Mouse (Mus musculus) layer of hippocampus, postnatal 25 days (tissue): Measurements from ENCODE around the gene Gm7271. TPM values are rescaled to one million over a fixed set of nuclear protein-coding genes. Genes with fewer than 3 reads are reported as not detected.
A peak's percentile ranks its signal among the peaks of the same experiment; 100 is the strongest.

Experiments used
- DNase-seq, 2 experiments: peaks; one replicate each; pipeline ENCODE4 v3.0.0; 2022; ENCODE audit warnings: mixed read lengths in 2 of 2, low spot score in 1 of 2; ENCODE audit errors: extremely low spot score in 1 of 2
- total RNA-seq, 2 experiments: library from RNA; stranded (reverse); gene quantifications; 2 replicates each; pipeline ENCODE4 v1.2.3; 2021

Gm7271 gene
- not detected for total RNA-seq

DNA sequence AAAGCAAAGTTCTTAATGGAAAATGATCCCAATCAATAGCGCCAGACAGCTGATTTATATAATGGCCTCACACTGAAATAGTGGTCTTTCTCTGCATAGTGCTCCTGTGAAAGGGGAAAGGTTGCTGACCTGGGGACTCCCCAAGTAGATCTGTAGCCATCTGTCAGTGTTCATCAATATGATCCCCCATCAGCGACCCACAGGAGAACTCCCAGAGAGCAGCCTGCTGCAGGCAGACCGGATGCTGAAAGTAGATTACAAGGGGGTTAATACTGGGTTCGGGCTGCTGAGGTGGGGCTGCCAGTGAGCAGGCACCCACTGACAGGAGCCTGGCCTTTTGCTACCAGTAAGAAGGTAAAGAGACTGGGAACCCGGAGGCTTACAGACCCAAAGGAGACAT lies at the start of gene Gm7271:
Gene Gm7271, plus strand, starts transcription at position 230 of the 400 bp plus-strand sequence.
- no peak for DNase-seq

DNA sequence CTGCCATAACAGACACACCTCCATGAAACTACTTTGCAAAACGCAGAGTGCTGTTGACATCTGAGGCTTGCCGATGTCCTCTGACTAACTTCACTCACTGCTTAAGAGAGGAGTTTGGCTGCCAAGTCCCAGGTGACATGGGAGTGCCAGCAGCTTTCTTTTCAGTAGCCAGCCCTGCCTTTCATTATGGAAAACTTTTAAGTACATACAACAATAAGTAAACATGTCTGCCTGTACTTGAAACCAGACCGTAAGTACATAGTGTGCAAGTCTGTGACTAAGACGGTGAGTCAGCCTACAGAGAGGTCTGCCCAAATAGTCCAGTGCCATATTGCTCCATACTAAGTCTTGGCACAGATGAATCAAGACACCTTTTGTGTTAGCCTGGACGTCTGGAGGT lies 46.7 kb upstream of the Gm7271 start:
- no peak for DNase-seq

DNA sequence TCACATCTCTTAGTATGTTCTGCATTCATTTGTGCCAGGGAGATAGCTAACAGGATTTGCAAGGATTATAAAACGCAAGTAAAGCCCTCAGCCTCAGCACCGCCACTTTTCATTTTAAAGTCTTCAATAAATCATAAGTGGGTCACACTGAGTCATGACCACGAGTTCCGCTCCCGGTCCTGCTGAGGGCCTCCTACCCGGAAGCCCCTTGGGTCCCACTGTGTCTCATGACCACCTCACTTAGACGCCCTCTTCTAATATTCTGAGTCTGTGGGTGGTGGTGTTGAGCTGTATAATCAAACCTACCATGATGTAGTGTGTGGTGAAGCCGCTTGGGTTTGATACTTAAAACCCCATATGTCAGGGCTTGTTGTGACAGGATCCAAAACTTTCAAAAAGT lies 46.1 kb upstream of the Gm7271 start:
- DNase-seq: no peak

DNA sequence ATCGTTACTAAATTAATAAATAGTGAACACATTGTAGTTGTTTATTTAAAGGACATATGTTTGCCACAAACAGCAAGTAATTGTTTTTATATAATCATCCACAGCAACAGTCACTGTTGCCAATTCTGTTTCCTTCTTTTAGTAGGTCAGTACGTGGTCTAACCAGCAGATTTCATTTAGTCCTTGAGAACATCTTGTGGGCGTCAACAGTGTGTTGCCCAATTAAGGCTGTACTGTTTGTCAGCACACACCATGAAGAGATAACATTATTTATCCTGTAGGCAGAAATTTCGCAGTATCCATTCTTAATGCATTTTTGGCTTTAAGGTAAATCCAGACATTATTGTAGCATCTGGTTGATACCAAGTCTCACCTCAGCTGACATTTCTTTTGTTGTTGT lies 42.4 kb upstream of the Gm7271 start:
- DNase-seq: no peak

DNA sequence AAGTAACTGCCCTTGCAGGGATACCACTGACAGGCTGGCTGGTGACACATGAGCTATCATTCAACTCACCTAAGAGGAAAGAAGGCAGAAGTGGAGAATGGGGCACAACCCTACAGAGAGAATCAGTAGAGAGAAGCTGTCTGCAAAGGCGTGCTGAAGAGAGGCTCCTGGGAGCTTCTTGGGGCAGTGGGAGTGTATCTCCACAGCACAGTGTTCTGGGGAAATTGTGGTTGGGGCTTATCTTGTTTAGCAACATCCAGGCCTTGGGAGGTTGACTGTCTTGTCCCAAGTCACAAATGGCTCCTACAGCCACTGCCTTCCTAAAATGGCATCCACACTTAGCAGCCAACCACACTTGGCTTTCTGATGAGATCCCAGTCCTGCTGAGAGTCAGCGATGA lies 8.9 kb upstream of the Gm7271 start:
- DNase-seq: no peak

DNA sequence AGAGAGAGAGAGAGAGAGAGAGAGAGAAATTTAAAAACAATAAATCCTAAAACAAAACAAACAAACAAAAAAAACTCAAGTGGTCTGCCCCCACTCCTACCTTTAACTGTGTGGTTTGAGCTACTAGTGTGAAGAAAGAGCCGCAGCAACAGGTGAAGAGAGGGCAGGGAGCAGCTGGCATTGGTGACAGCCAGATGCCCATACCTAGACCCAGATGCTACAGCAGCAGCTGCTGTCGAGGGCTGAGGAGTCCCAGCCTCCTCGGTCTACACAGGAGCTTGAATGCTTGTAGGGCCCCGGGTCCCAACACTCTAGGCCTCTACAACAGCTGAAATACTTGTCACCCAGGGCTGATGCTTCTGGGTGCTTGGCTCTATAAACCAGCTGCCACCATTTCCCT lies 7.0 kb upstream of the Gm7271 start:
- DNase-seq: no peak

DNA sequence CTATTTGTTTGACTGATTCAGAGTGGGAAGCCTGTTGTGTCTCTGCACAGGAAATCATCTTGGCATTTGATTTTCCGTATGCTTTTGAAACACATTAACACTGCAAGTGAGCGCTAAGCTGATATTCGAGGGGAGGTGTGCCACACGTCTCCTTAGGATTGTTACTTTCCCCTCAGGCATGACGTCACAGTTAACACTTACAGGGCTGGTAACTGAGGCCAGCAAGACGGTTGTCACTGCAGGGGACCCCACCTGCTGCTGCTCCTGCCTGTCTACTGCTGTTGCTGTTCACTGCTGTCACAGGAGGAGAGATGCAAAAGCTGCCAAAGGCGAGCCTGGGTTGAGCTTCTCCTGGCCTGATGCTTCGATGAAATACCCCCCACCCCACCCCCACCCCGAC lies 6.1 kb upstream of the Gm7271 start:
- no peak for DNase-seq

DNA sequence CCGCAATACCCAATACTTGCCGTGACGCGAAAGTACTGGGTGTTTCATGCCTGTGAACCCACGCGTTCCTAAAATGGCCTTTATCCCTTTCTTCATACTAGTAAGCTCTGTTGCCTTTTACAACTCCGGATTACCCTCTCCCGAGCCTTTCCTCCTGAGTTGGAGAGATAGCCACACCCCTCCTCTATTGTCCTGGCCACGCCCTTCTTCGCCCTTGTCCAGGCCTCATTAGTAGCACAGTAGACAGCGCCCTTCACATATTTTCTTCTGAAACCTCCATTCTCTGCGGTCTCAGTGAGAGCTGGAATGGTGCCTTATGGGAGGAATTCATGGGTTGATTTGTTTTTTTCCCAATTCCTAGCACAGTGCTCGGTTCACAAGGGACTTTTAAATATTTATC lies 11.3 kb downstream of the Gm7271 start:
- DNase-seq: no peak

DNA sequence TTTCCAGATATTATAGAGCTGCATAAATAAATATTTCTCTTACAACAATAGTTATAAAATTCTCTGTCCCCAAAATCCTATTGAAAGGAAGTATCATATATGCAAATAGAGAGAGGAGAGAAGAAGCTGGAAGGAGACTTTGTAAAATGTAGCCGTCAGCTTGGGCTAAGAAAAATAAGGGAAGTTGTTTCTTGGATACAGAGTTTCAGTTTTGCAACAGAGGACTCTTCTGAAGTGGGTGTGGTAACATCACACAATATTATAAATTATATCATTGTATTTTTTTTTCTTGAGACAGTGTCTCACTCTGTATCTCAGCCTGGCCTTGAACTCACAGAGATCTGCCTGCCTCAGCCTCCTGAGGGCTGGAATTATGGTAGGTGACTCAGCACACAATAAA lies 38.6 kb downstream of the Gm7271 start:
- DNase-seq: no peak

DNA sequence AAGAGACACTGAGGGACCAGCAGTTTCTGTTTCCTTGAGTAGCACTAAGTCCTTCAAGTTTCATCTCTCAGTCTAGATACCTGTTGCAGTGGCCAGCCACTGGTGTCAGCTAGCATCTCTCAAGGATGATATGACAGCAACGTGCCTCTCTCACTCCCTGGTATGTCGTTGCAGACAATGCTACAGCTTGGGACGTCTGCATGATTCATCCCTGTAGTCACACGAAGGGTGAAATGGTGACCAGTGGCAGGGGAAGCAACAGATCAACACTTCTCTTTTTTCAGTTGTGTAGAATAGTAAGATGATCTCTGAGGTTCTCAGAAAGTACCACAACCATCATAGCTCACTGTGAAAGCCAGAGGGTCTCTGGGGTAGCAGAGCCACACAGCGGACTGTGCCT lies 40.8 kb downstream of the Gm7271 start:
- no peak for DNase-seq

DNA sequence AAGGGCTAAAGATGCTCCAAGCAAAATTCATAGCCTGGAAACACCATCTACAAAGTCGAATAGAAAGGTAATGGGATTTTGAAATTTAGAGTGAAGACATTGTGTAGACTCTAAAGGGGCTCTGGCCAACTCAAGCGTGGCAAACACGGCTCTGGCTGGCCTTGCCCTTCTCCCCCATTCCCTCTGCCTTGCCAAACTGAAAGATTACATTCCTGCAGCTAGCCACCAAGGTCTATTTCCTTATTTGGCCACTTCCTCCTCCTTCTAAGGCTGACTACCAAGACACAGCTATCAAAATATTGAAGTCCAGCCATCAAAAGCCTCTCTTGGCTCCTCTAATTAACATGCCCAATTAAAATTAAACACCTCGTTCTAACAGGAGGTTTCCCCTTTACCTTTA lies 41.2 kb downstream of the Gm7271 start:
- DNase-seq: no peak

DNA sequence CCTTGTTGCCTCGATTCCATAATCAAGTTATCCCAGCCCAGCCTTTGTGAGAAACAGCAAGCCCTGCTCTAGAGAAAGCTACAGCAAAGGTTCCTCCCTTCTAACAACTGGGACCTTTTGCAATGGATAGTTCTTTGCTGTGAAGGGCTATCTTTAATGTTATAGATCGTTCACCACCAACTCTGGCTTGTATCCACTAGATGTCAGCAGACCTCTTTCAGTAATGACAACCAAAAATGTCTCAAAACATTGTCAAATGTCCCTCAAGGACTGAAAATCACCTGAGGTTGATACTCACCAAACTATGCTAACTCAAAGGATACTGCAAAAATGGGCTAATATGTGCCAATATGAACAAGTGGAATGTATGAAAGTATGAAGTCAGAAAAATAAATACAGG lies 42.0 kb downstream of the Gm7271 start:
- no peak for DNase-seq

DNA sequence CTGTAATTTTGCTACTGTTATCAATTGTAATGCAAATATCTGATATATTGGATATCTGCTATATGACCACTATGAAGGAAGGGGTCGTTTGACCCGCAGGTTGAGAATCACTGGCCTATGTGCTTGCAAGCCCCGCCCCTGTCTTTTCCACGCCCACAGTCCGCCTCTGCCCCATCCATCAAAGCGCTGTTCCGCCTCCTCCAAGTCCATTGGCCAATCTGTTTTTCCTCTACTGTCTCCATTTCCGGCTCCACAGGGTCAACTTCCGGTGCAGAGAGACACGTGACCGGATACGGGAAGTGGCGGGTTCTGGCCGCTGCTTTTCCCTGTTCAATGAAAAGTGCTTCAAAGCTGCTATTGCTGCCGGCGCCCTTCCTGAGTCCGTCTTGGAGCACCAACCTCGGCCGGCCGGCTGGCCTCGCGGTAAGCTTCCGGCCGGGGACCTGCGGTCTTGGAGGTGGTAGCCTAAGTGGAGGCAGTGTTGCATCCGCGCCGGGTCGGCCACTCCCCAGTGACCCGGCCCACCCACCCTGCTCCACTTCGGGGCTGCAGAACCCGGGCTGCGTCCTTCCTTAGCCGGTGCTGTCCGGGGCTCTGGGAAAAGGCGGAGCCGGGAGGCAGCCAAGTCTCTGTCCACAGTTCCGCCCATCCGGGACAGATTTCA lies 45.3 kb downstream of the Gm7271 start, which contains the start of gene Exoc1:
Gene Exoc1, plus strand, starts transcription at position 272 of the 664 bp plus-strand sequence.
- peak; percentile 73 to 74 for DNase-seq

DNA sequence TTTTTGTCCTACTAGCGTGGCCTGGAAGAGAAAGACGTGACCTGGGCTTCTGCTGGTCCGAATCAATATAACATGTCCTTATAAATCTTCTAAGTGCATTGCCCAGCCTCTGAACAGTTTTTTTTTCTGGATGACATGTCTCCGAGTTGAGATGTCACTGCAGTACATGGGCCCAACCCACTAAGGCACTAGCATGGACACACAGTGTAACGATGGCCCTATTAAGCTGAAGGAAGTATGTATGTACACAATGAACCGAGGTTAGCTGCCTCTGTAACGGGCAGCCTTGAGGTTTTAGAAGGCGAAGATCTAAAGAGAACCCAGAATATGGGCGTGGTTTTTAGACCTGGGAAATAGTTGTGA lies 45.8 kb downstream of the Gm7271 start:
- DNase-seq: no peak

DNA sequence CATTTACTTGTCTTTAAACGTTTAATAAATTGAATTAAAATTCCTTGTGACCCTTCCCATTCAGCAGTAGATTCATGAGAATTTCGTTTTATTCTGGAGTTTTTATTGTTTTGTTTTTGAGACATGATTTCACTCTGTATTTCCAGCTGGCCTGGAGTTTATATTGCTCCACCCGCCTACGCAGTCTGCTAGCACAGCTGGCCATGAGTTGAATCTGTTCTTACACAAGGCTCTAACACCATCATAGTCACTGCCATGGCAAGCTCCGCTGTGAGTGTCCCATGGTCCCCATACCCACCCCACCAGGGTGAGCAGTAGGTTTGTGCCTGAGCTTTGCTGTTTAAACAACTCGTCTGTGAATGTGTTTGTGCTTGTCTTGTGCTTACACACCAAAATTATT lies 49.3 kb downstream of the Gm7271 start:
- DNase-seq: no peak

DNA sequence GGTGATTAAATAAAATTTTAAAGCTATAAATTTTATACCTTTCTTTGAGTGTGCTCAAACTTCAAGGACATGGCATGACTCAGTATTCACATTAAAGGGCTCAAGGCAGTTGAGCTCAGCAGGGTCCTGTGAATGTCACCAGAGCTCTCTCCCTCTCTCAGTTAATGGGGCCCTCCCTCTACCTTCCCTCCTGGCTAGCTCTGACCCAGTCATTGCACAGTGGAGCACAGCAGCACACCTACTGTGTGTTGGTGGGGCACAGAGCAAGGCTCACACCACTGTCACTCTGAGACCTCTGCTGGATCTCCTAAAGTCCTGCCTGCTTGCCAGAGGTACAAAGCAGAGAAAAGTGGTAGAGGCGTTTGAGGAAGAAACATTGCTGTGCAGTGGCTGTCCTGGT lies 52.4 kb downstream of the Gm7271 start:
- no peak for DNase-seq

DNA sequence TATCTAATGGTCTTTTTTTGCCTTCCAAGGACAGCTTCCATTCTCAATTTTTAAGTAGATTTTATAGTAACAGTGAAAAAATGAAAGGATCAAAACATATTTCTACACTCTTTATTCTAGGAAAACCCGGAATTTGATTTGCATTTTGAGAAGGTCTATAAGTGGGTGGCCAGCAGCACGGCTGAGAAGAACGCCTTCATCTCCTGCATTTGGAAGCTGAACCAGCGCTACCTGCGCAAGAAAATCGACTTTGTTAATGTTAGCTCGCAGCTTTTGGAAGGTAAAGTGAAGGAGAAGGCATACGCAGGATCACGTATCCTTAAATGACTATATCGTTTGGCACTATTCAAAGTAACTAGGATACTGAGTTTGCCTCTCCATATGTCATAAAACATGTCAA lies 53.7 kb downstream of the Gm7271 start:
- DNase-seq: no peak

DNA sequence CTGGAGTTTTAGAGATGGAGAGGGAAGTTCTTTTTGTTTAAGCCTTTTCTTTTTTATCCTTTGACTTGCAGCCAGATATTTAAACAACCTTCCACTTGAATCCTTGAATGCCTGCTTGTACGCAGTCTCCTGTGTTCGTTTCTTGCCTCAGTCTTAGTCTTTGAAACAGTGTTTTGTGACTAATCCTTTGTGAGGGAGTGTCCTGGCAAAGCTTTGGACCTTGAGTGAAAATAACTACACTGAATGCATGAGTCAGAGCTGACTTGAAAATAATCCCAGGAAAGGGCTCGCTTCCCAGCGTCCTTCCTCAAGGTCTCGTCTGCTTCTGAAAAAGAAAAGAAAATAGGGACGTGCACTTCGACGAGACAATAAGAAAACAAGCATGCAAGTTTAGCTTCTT lies 56.3 kb downstream of the Gm7271 start:
- DNase-seq: no peak

DNA sequence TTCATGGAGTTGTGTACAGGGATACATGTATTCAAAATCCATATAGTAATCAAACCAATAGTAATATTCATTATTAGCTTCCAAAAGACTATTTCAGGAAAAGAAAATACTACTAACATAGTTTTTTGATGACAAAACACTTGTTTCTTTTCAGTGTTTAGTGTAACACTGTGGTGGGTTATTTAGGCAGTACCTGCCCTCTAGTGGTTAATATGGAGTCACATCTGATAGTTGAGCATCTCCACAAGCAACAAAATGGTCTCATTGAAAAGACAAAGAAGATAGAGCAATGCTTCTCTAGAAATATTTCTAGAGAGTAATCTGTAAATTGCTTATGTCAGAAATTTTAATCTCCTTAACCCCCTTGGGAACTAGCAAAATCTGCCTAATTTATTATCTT lies 57.0 kb downstream of the Gm7271 start:
- DNase-seq: no peak

DNA sequence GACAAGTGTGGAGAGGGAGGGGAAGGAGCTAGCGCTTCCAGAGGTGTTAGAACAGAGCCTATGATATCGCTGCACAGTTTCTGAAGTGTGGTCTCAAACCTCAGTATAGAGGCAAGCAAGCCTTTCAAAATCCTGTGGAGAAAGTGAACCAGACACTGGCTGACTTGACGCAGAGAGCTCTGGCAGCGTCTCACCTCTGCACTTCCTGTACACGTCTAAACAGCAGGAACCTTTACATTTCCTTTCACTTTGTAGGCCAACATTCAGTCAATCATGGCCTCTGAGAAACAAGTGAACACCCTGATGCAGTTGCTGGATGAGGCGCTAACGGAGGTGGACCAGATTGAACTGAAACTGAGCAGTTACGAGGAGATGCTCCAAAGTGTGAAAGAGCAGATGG lies 59.4 kb downstream of the Gm7271 start:
- DNase-seq: no peak

DNA sequence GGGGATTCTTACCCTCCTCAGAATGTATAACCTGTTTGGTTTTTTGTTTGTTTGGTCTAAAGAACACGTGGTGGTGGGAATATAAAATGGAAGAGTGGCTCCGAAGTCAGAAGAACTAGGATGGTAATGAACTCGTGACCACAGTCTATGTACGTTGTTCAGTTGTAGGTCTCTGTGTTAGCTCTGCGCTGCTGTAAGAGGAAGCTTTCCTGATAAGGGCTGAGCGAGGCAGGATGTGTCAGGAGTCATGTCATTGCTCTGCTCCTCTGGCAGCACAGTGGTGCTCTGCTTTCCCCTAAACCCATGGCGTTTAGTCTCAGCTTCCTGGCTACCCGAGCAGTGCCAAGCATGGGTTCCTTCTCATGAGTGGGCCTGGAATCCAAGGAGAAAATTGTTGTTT lies 66.6 kb downstream of the Gm7271 start:
- DNase-seq: no peak

DNA sequence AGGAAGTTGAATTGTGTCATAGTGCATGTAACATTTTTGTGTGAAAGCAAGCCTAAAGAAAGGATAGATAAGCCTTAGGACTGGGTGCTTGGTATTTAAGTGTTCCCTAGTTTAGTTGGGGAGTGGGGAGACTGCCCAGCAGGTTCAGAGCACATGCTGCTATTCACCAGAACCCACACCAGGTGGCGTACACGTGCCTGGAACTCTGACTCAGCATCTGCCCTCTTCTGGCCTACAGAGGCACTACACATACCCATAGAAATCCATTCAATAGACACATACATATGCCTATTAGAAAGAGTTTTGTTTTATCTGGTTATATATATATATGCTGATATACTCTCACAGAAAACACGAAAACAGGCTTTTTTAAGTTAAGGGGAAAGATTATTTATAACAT lies 81.5 kb downstream of the Gm7271 start:
- DNase-seq: peak; percentile 20 to 60
